Mouse (Mus musculus) C2C12 (cell line): ENCODE results near the gene Hsd17b3.

ENCODE experiments used
- CEBPB ChIP-seq: IDR thresholded peaks from one replicate; pipeline ENCODE4 v1.6.1; 2011; ENCODE audit warnings: low read depth, mild to moderate bottlenecking, control low read depth, moderate library complexity
- CTCF ChIP-seq: IDR thresholded peaks from one replicate; pipeline ENCODE4 v1.5.1; 2011; ENCODE audit not compliant: control insufficient read depth, insufficient read depth, insufficient read length
- FOSL1 ChIP-seq: IDR thresholded peaks from one replicate; pipeline ENCODE4 v1.8.0; 2011; ENCODE audit warnings: mild to moderate bottlenecking, low read length; ENCODE audit not compliant: poor library complexity, insufficient read depth, severe bottlenecking
- MAX ChIP-seq: IDR thresholded peaks from one replicate; pipeline ENCODE4 v1.6.1; 2011; ENCODE audit warnings: mild to moderate bottlenecking, control low read depth
- MYOD1 ChIP-seq: IDR thresholded peaks from one replicate; pipeline ENCODE4 v1.6.1; 2011; ENCODE audit warnings: low read depth; ENCODE audit not compliant: control insufficient read depth, insufficient read length
- MYOG ChIP-seq: IDR thresholded peaks from one replicate; pipeline ENCODE4 v1.6.1; 2011; ENCODE audit not compliant: control insufficient read depth, insufficient read length; ENCODE audit errors: extremely low read depth
- USF1 ChIP-seq: IDR thresholded peaks from one replicate; pipeline ENCODE4 v1.6.1; 2011; ENCODE audit warnings: low read depth, mild to moderate bottlenecking, control low read depth, moderate library complexity

- no peak for TF ChIP-seq FOSL1
- no peak for TF ChIP-seq CTCF
- TF ChIP-seq USF1: no peak
- TF ChIP-seq MYOG: no peak
- TF ChIP-seq MAX: no peak
- TF ChIP-seq MYOD1: no peak
- no peak for TF ChIP-seq CEBPB
Observed at GRCm38 (mm10) chr13:64089130-64089529, at the start of gene Hsd17b3.
